Mouse (Mus musculus): Measurements from ENCODE around the gene Trim30d.
"Not testable (repeated sequence)": the region's sequence is repeated elsewhere in the genome, so short reads cannot be mapped to it uniquely, and the experiment has no call there.

Gene Trim30d

GRCm38 (mm10) chr7:104507421-104508065 is at the start of gene Trim30d:
TSS of gene Trim30d (minus strand) at chr7:104507849.
- in situ Hi-C loops (cut with MboI; ENCODE audit: unreplicated experiment in 2 of 2) = not testable (repeated sequence)

- in situ Hi-C loops (cut with MboI; ENCODE audit: unreplicated experiment in 2 of 2) = no loop called here
Measured at GRCm38 (mm10) chr7:104552700-104553099, 45.1 kb upstream of the Trim30d start.

GRCm38 (mm10) chr7:104549833-104550232 is 42.2 kb upstream of the Trim30d start, which contains the start of gene Olfr651:
TSS of gene Olfr651 (plus strand) at chr7:104550133.
- in situ Hi-C loops (cut with MboI; ENCODE audit: unreplicated experiment in 2 of 2) = no loop called here

- in situ Hi-C loops (cut with MboI; ENCODE audit: unreplicated experiment in 2 of 2) = no loop called here
Measured at GRCm38 (mm10) chr7:104501589-104502371, 5.9 kb downstream of the Trim30d start.

GRCm38 (mm10) chr7:104501186-104501585 is 6.5 kb downstream of the Trim30d start:
- in situ Hi-C loops (cut with MboI; ENCODE audit: unreplicated experiment in 2 of 2) = not testable (repeated sequence)

- in situ Hi-C loops (cut with MboI; ENCODE audit: unreplicated experiment in 2 of 2) = not testable (repeated sequence)
Measured at GRCm38 (mm10) chr7:104499464-104499863, 8.2 kb downstream of the Trim30d start.

- in situ Hi-C loops (cut with MboI; ENCODE audit: unreplicated experiment in 2 of 2) = no loop called here
Measured at GRCm38 (mm10) chr7:104465065-104465744, 42.4 kb downstream of the Trim30d start, which contains the start of gene Trim30a. TSS of gene Trim30a (minus strand) at chr7:104465193.

GRCm38 (mm10) chr7:104445961-104446645 is 61.5 kb downstream of the Trim30d start:
- in situ Hi-C loops (cut with MboI; ENCODE audit: unreplicated experiment in 2 of 2) = loop anchor here (5.0 to 10.0 kb wide), 2 partner anchors 156 to 251 kb away; partner anchors contain the start of genes Olfr649 (in 2 of the 2) and Olfr655 (in 2 of the 2)

Measured in v-Abl transformed pro-B cells (cell line).